Mouse (Mus musculus) heart, postnatal 0 days (tissue): ENCODE measurements around the gene Rab10.

ENCODE experiments used
- CTCF ChIP-seq: IDR thresholded peaks from 2 replicates; pipeline ENCODE4 v1.5.1; 2016; ENCODE audit warnings: antibody characterized with exemption, control low read depth, low read depth
- EP300 ChIP-seq: IDR thresholded peaks from 2 replicates; pipeline ENCODE4 v1.6.1; 2016; ENCODE audit warnings: antibody characterized with exemption, low read depth

- TF ChIP-seq CTCF (no peak), EP300 (no peak)
These were observed 24.4 kb downstream of the Rab10 start for GRCm38 (mm10) chr12:3285377-3285776.
